Mouse (Mus musculus) ES-Bruce4 (cell line): ENCODE data around the gene Tbx4. TPM values are rescaled to one million over a fixed set of nuclear protein-coding genes. Genes with fewer than 3 reads are reported as not detected.

Source experiments
- H3K27ac ChIP-seq: 2 replicates; pipeline ENCODE4 v1.5.1; 2012; ENCODE audit warnings: low read length, inconsistent platforms; ENCODE audit not compliant: insufficient read depth
- H3K27me3 ChIP-seq: 2 replicates; pipeline ENCODE4 v1.6.1; 2012; ENCODE audit warnings: mild to moderate bottlenecking, low read length, inconsistent platforms; ENCODE audit not compliant: control insufficient read depth, poor library complexity, insufficient read depth, severe bottlenecking
- H3K36me3 ChIP-seq: 2 replicates; pipeline ENCODE4 v1.6.1; 2012; ENCODE audit warnings: inconsistent platforms, mild to moderate bottlenecking, low read length, moderate library complexity; ENCODE audit not compliant: control insufficient read depth, poor library complexity, insufficient read depth, severe bottlenecking
- H3K4me1 ChIP-seq: one replicate; pipeline ENCODE4 v1.8.1; 2011; ENCODE audit warnings: low read length; ENCODE audit not compliant: control insufficient read depth, insufficient read depth
- H3K4me3 ChIP-seq: 2 replicates; pipeline ENCODE4 v1.5.1; 2011; ENCODE audit warnings: low read depth, mild to moderate bottlenecking, low read length
- H3K9ac ChIP-seq: 2 replicates; pipeline ENCODE4 v1.6.1; 2012; ENCODE audit warnings: low read depth, mild to moderate bottlenecking, inconsistent platforms; ENCODE audit not compliant: poor library complexity, severe bottlenecking
- H3K9me3 ChIP-seq: replicated peaks from 2 replicates; pipeline ENCODE4 v1.6.1; 2012; ENCODE audit warnings: mild to moderate bottlenecking, low read length, inconsistent platforms; ENCODE audit not compliant: control insufficient read depth, poor library complexity, insufficient read depth, severe bottlenecking
- CTCF ChIP-seq: IDR thresholded peaks from one replicate; pipeline ENCODE4 v1.8.1; 2011; ENCODE audit warnings: low read depth, low read length
- EP300 ChIP-seq: IDR thresholded peaks from 2 replicates; pipeline ENCODE4 v1.6.1; 2011; ENCODE audit warnings: low read depth, low read length; ENCODE audit not compliant: insufficient read depth
- POLR2A ChIP-seq: IDR thresholded peaks from one replicate; pipeline ENCODE4 v1.8.1; 2011; ENCODE audit warnings: low read length; ENCODE audit not compliant: insufficient read depth
- polyA plus RNA-seq: library from polyadenylated mRNA; stranded (reverse); fragments of >200 nt; gene quantifications from 2 replicates; pipeline ENCODE4 v1.2.4, GENCODE M21; 2011; ENCODE audit warnings: low read depth; ENCODE audit not compliant: missing spikeins, insufficient read depth, insufficient read length

Gene Tbx4
- polyA plus RNA-seq, 1 experiment: 0.69 TPM

GRCm38 (mm10) chr11:85884498-85884897 lies 1.7 kb upstream of the Tbx4 start:
- Histone ChIP-seq H3K4me1 (peaks cover 2% of the 10 kb centered on the region), H3K27ac (no peak overlapping the region; the same call in 1 of the 2 replicates), H3K9me3 (no peaks in the 10 kb centered on the region), H3K27me3 (peaks cover 12% of the 10 kb centered on the region), H3K36me3 (no peaks in the 10 kb centered on the region), H3K9ac (no peak overlapping the region), H3K4me3 (no peak overlapping the region)
- no peak for TF ChIP-seq EP300
- TF ChIP-seq POLR2A: no peak
- no peak for TF ChIP-seq CTCF

DNA sequence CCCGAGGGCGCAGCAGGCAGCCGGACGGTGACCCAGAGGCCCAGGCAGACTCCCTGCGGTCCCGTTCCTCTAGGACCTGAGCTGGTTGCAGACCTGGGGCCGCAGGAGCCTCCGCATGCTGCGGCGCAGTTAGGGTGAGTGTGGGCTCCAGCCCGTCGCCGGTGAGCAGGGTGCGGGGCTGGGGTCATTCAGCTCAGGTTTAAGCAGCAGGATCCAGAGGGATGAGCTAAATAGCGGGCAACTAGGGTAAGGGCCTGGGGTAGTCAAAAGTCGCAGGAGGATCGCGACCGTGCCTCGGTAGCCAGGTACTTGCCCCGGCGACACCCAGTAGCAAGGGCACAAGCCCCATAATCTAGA lies 185 bp downstream of the Tbx4 start:
- Histone ChIP-seq H3K9me3 (no peaks in the 10 kb centered on the region), H3K4me3 (peak overlapping the region; percentile 46), H3K9ac (peak overlapping the region; percentile 55), H3K4me1 (peaks cover 5% of the 10 kb centered on the region), H3K27me3 (peaks cover 18% of the 10 kb centered on the region), H3K36me3 (no peaks in the 10 kb centered on the region), H3K27ac (no peak overlapping the region)
- TF ChIP-seq EP300: no peak
- no peak for TF ChIP-seq POLR2A
- TF ChIP-seq CTCF: no peak

DNA sequence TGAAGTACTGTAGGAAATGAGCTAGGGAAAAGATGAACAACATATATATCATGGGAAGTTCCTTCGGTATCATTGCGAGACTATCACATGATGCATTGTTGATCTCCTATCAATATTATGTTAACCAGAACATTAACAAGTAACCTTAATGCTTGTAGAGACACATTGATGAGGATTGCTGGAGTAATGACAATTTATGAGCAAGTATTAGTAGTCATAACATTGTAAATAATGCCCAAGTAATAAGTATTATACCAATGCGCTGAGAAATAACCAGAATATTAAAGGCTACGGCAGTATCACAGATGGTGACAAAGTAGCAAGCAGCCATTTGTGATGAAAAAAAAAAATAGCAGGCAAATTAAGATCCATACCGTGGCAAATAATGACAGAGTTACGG lies 1.1 kb downstream of the Tbx4 start:
- Histone ChIP-seq H3K27ac (no peak overlapping the region), H3K9me3 (no peaks in the 10 kb centered on the region), H3K27me3 (peaks cover 18% of the 10 kb centered on the region), H3K36me3 (no peaks in the 10 kb centered on the region), H3K4me1 (peaks cover 5% of the 10 kb centered on the region), H3K4me3 (no peak overlapping the region), H3K9ac (no peak overlapping the region)
- TF ChIP-seq CTCF: no peak

DNA sequence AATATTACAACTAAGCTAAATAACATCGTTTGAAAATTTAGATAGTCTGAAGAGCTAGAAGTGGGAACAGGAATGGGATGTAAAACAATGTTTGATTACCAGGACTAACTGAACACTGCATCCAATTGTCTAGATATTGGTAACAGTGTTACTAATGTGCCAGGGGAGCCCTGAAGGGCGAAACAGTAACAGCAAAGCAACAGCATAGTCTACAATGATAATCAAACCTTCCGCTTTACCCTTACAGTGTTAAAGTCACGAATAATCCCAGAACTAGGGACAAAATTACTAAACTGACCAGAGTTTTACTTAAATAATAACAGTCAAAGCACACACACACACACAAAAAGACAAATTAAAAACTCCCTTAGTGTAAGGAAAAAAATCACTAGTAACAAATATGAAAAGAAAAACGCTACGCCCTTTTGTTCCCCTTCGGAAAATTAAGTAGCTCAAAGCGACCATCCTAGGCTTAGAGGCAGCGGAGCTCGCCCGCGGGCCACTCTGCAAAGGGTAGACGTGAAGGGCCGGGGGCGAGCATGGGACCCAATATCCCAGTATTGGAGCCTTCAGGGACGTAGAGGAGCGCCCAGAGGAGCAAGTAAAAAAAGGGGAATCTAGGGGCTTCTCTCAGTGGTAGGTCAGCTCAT lies 1.7 kb downstream of the Tbx4 start:
- Histone ChIP-seq H3K36me3 (no peaks in the 10 kb centered on the region), H3K27ac (no peak overlapping the region), H3K27me3 (peaks cover 18% of the 10 kb centered on the region), H3K4me1 (peaks cover 5% of the 10 kb centered on the region), H3K9ac (no peak overlapping the region), H3K4me3 (no peak overlapping the region), H3K9me3 (no peaks in the 10 kb centered on the region)
- no peak for TF ChIP-seq CTCF
- no peak for TF ChIP-seq POLR2A
- TF ChIP-seq EP300: no peak

DNA sequence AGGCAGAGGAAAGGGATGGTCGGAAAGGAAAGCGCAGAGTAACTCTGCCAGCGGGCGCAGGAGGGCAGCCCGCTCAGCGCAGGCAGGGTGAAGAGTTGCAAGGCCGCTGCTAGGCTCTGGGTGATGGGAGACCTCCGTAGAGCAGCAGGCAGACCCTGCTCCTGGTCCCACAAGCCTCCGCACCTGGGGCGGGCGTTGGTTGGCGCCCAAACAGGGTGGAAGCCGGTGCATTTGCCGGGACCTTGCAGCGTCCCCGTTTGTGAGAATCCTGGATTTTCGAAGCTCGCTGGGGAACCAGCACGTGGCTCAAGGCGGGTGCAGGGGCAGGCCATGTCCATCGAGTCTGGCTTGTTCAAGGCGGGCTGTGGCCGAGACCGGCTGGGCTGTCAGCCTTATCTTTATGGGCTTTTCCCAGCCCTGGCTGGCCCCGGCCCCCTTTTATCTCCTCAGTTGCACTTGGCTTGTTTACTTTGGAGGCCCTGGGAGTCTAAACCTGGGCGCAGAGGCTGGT lies 2.3 kb downstream of the Tbx4 start:
- no peak overlapping the region for H3K9ac ChIP-seq
- no peak overlapping the region for H3K27ac ChIP-seq
- no peaks in the 10 kb centered on the region for H3K36me3 ChIP-seq
- H3K9me3 ChIP-seq: no peaks in the 10 kb centered on the region
- peaks cover 21% of the 10 kb centered on the region for H3K27me3 ChIP-seq
- peaks cover 5% of the 10 kb centered on the region for H3K4me1 ChIP-seq
- TF ChIP-seq POLR2A: no peak
- TF ChIP-seq CTCF: no peak
- TF ChIP-seq EP300: no peak
- peak overlapping the region; percentile 2; the same call in 1 of the 2 replicates for H3K4me3 ChIP-seq

- no peak overlapping the region for H3K9ac ChIP-seq
- H3K27ac ChIP-seq: no peak overlapping the region
- peaks cover 5% of the 10 kb centered on the region for H3K4me1 ChIP-seq
Measured at GRCm38 (mm10) chr11:85889056-85889729, 3.0 kb downstream of the Tbx4 start.

More at GRCm38 (mm10) chr11:85889056-85889729, 3.0 kb downstream of the Tbx4 start:
- H3K36me3 ChIP-seq: no peaks in the 10 kb centered on the region
- no peak for TF ChIP-seq EP300
- TF ChIP-seq POLR2A: no peak
- no peak for TF ChIP-seq CTCF
- H3K9me3 ChIP-seq: no peaks in the 10 kb centered on the region
- H3K4me3 ChIP-seq: no peak overlapping the region; the same call in 1 of the 2 replicates
- peaks cover 24% of the 10 kb centered on the region for H3K27me3 ChIP-seq
